Mouse (Mus musculus): Measurements from ENCODE around the gene Igdcc3. TPM values are rescaled to one million over a fixed set of nuclear protein-coding genes. Genes with fewer than 3 reads are reported as not detected.
A peak's percentile ranks its signal among the peaks of the same experiment; 100 is the strongest.
"Not testable (repeated sequence)": the region's sequence is repeated elsewhere in the genome, so short reads cannot be mapped to it uniquely, and the experiment has no call there.

Igdcc3 gene
- polyA plus RNA-seq, 1 experiment from 2014 or later = 167 TPM

DNA sequence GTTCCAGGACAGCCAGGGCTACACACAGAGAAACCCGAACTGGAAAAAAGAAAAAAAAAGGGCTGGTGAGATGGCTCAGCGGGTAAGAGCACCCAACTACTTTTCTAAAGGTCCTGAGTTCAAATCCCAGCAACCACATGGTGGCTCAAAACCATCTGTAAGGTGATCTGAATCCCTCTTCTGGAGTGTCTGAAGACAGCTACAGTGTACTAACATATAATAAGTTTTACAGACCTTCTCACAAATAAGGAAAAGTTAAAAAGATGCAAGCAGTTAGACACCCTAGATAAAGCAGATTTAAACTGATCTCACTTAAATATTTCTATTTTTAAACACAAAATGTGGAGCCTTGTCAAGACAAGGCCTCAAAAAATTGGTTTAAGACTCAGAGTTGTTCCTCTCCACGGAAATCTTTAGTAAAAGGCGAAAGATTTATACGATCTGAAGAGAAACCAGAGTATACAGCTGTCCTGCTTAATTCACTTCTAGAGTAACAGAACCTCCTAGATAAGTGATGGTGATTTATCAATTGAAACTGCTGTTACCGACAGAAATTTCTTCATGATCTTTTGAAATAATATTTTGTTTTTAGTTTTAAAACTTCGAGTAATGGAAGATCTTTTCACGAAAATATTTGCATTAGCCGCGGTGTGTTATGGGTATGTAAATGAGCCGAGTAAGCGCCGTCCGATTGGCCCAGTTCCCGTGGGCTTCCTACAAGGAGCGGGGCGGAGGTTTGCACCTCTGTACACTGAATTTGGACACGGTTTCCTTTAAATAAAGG, 60.6 kb downstream of the Igdcc3 start:
- under 1% methylated on average over 18 of the region's 18 CpGs for WGBS
- H3K36me3 ChIP-seq (replicated peaks) = no peaks in the 10 kb centered on the region
- peak overlapping the region; percentile 86 for H3K27ac ChIP-seq (replicated peaks)
- H3K4me3 ChIP-seq = peak overlapping the region; percentile 54
- peak; percentile 79 for DNase-seq (ENCODE audit: low spot score)
- peaks cover 21% of the 10 kb centered on the region for H3K4me1 ChIP-seq
- no peaks in the 10 kb centered on the region for H3K27me3 ChIP-seq (replicated peaks; ENCODE audit: low read depth, poor library complexity, severe bottlenecking)
- no peaks in the 10 kb centered on the region for H3K9me3 ChIP-seq

GRCm38 (mm10) chr9:65202165-65202754, 61.3 kb downstream of the Igdcc3 start:
- Histone ChIP-seq H3K27me3 (replicated peaks; ENCODE audit: low read depth, poor library complexity, severe bottlenecking) (no peaks in the 10 kb centered on the region), H3K4me1 (peaks cover 18% of the 10 kb centered on the region), H3K36me3 (replicated peaks) (no peaks in the 10 kb centered on the region), H3K27ac (replicated peaks) (peak overlapping the region; percentile 86), H3K9me3 (no peaks in the 10 kb centered on the region), H3K4me3 (peak overlapping the region; percentile 54)
- DNase-seq (ENCODE audit: low spot score) = no peak
- 29% methylated on average over 11 of the region's 11 CpGs for WGBS

GRCm38 (mm10) chr9:65205049-65205815, 64.2 kb downstream of the Igdcc3 start:
- H3K36me3 ChIP-seq (replicated peaks) = no peaks in the 10 kb centered on the region

GRCm38 (mm10) chr9:65207041-65207815, 66.2 kb downstream of the Igdcc3 start:
- peaks cover 11% of the 10 kb centered on the region for H3K4me1 ChIP-seq
- H3K27me3 ChIP-seq (replicated peaks; ENCODE audit: low read depth, poor library complexity, severe bottlenecking); H3K27ac ChIP-seq (replicated peaks); H3K4me3 ChIP-seq; DNase-seq (ENCODE audit: low spot score); H3K9me3 ChIP-seq; H3K36me3 ChIP-seq (replicated peaks): not testable (repeated sequence)
- 93% methylated on average over 9 of the region's 9 CpGs for WGBS

More at GRCm38 (mm10) chr9:65205049-65205815, 64.2 kb downstream of the Igdcc3 start:
- H3K27me3 ChIP-seq (replicated peaks; ENCODE audit: low read depth, poor library complexity, severe bottlenecking) = no peaks in the 10 kb centered on the region
- no peaks in the 10 kb centered on the region for H3K9me3 ChIP-seq
- H3K4me1 ChIP-seq = peaks cover 13% of the 10 kb centered on the region
- DNase-seq (ENCODE audit: low spot score) = no peak
- WGBS = 58% methylated on average over 11 of the region's 11 CpGs
- no peak overlapping the region for H3K27ac ChIP-seq (replicated peaks)
- no peak overlapping the region for H3K4me3 ChIP-seq

DNA sequence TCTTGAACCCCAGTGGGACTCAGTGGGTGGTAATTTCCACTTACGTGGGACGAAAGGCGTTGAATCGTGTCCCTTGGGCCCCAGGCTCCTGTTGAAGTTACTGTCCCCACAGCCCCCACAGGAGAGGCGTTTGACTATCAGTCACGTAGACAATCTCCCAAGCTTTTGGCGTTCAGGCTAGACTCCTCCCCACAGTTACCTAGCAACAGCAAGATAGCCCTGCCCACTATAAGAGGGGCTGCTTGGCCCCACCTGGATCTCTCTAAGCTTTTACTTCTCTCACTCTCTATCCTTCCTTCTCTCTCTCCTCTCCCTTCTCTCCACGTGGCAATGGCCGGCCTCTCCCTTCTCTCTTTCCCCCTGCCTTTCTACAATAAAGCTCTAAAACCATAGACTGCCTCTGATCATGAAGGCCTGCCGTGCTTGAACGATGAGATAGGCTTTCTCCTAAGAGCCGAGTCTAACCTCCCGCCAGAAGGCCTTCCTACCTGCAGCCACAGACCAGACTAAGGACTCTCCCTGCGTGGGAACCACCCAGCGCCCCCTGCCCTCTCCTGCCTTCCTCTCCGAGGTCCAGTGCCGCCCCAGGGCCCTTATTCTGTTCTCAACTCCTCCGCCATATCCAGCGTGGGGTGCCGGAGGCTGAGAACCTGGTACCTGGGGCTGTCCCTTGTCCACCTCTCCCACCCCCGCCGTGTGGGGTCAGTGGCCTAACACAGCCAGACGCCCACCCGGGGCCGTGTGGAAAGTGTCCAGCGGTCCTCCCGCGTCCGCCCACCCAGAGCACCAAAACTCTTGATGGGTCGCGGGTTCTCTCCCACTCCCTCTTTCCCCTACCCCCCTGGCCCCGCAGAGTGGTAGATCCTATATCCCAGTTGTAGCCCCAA, 67.5 kb downstream of the Igdcc3 start:
- Histone ChIP-seq H3K4me1 (peaks cover 7% of the 10 kb centered on the region; the same call in 1 of the 2 replicates), H3K36me3 (replicated peaks) (no peaks in the 10 kb centered on the region), H3K27ac (replicated peaks) (no peak overlapping the region), H3K9me3 (no peaks in the 10 kb centered on the region), H3K27me3 (replicated peaks; ENCODE audit: low read depth, poor library complexity, severe bottlenecking) (no peaks in the 10 kb centered on the region), H3K4me3 (no peak overlapping the region)
- WGBS = 92% methylated on average over 32 of the region's 32 CpGs
- no peak for DNase-seq (ENCODE audit: low spot score)

- no peaks in the 10 kb centered on the region for H3K9me3 ChIP-seq
- H3K4me1 ChIP-seq = peaks cover 24% of the 10 kb centered on the region
- no peaks in the 10 kb centered on the region for H3K27me3 ChIP-seq (replicated peaks; ENCODE audit: low read depth, poor library complexity, severe bottlenecking)
- 56% methylated on average over 1 of the region's 1 CpGs for WGBS
- H3K27ac ChIP-seq (replicated peaks) = no peak overlapping the region
- no peak overlapping the region for H3K4me3 ChIP-seq
- no peaks in the 10 kb centered on the region for H3K36me3 ChIP-seq (replicated peaks)
- DNase-seq (ENCODE audit: low spot score) = no peak
Measured at GRCm38 (mm10) chr9:65211598-65211997, 70.6 kb downstream of the Igdcc3 start.

- 24% methylated on average over 10 of the region's 10 CpGs for WGBS
- peak overlapping the region; percentile 93 for H3K27ac ChIP-seq (replicated peaks)
- no peaks in the 10 kb centered on the region for H3K27me3 ChIP-seq (replicated peaks; ENCODE audit: low read depth, poor library complexity, severe bottlenecking)
- H3K4me3 ChIP-seq = peak overlapping the region; percentile 83
- H3K36me3 ChIP-seq (replicated peaks) = no peaks in the 10 kb centered on the region
- peaks cover 36% of the 10 kb centered on the region for H3K4me1 ChIP-seq
- DNase-seq (ENCODE audit: low spot score) = peak; percentile 54
- H3K9me3 ChIP-seq = no peaks in the 10 kb centered on the region
Measured at GRCm38 (mm10) chr9:65214425-65214777, 73.4 kb downstream of the Igdcc3 start.

DNA sequence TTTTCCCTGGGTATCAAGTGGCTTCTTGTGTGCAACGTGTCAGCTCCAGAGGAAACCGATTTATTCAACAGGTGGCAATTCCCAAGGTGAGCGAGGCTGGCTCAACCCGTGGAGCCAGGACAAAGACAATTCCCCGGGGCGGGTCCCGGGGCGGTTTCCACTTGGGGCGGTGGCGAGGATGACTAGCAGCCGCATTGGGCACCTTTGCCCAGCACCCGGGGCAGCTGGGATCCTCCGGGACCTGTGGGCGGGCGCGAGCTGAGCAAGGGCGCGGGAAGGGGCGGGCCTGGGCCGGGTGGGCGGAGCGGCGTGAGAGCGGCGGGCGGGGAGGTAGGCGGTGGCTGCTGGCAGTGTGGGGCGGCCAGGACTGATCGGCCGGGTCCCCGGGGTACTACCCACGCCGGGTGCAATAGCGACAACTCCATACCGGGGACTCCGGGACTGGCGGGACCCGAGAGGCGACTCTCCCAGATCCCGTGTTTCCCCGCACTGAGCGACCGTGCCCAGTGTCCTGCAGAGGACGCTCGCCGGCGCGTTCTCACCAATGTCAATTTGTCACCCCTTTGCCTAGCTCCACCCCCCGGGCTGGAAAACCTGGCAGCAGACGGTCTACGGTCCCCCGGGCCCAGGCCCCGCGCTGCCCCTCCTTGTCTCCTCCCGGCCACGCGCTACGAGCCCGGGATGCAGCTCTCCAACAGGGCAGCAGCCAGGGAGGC, 73.9 kb downstream of the Igdcc3 start:
- H3K27me3 ChIP-seq (replicated peaks; ENCODE audit: low read depth, poor library complexity, severe bottlenecking) = no peaks in the 10 kb centered on the region
- H3K36me3 ChIP-seq (replicated peaks) = no peaks in the 10 kb centered on the region
- H3K9me3 ChIP-seq = no peaks in the 10 kb centered on the region
- H3K4me3 ChIP-seq = peak overlapping the region; percentile 83
- under 1% methylated on average over 59 of the region's 59 CpGs for WGBS
- H3K27ac ChIP-seq (replicated peaks) = peak overlapping the region; percentile 93
- peak; percentile 91 for DNase-seq (ENCODE audit: low spot score)
- peaks cover 36% of the 10 kb centered on the region for H3K4me1 ChIP-seq

DNA sequence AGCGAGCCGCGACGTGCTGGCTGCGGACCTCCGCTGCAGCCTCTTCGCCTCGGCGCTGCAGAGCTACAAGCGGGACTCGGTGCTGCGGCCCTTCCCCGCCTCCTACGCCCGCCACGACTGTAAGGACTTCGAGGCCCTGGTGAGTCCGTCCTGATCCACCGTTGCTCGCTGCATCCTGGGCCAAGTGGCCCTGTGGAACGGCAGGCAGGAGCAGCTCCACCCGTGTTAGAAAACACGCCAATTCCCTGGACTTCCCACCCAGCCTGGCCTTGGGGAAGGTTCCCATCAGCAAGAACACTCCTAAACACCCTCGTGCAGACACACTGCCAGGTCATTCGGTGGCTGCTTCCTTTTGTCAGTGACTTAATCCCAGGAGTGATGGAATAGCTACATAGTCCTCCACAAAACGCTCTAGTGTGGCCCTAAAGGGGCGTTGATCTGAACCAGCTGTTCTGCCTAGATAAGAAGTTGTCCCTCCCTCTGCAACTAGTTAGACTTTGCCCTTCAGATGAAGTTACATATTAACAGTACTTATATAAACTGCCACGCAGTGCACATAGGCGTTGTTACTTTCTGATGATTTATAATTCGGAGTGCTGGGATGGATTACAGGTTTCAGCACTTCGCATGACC, 74.6 kb downstream of the Igdcc3 start:
- no peaks in the 10 kb centered on the region for H3K9me3 ChIP-seq
- H3K4me3 ChIP-seq = peak overlapping the region; percentile 83
- WGBS = 11% methylated on average over 31 of the region's 31 CpGs
- peaks cover 36% of the 10 kb centered on the region for H3K4me1 ChIP-seq
- peak overlapping the region; percentile 93 for H3K27ac ChIP-seq (replicated peaks)
- no peaks in the 10 kb centered on the region for H3K27me3 ChIP-seq (replicated peaks; ENCODE audit: low read depth, poor library complexity, severe bottlenecking)
- H3K36me3 ChIP-seq (replicated peaks) = no peaks in the 10 kb centered on the region
- no peak for DNase-seq (ENCODE audit: low spot score)

DNA sequence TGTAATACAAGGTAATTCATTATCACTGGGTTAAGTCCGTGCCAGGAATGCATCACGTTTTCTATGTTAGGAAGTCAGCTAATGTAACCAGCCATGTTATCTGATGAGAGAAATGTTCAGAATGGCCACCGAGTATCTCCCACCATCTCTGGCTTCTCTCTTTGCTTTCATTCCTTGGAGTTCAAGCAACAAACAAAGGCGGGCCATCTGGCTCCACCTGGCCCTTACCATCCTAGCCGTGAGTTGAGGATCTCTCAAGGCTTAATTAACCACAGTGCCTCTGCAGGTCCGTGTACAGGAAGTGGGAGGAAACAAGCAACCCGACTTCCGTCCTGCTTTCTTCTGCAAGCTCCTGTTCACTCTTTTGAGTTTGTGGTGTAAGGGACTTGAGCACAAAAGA, 76.0 kb downstream of the Igdcc3 start:
- Histone ChIP-seq H3K27ac (replicated peaks) (no peak overlapping the region), H3K4me3 (peak overlapping the region; percentile 13; the same call in 1 of the 2 replicates), H3K4me1 (peaks cover 36% of the 10 kb centered on the region), H3K9me3 (no peaks in the 10 kb centered on the region), H3K36me3 (replicated peaks) (no peaks in the 10 kb centered on the region), H3K27me3 (replicated peaks; ENCODE audit: low read depth, poor library complexity, severe bottlenecking) (no peaks in the 10 kb centered on the region)
- WGBS = 56% methylated on average over 8 of the region's 8 CpGs
- no peak for DNase-seq (ENCODE audit: low spot score)

DNA sequence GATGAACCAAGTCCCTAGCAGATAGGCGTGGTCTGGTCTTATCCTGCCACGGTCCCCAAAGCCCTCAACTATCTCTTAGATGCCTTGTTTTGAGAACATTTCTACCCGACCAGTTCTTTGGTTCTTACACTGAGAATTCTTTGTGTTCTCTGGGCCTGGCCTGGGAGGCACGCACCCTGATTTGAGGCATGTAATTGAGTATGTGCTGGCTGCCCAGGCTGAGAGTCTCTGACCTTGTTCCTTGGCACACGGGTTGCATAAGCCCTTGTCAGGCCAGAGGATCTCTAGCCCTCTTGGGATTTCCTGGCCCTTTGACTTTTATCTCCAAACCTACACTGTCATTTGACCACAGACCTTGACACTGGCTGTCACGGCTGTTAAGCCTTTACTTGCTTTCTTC, 76.7 kb downstream of the Igdcc3 start:
- H3K9me3 ChIP-seq = no peaks in the 10 kb centered on the region
- 59% methylated on average over 6 of the region's 6 CpGs for WGBS
- H3K27me3 ChIP-seq (replicated peaks; ENCODE audit: low read depth, poor library complexity, severe bottlenecking) = no peaks in the 10 kb centered on the region
- peaks cover 36% of the 10 kb centered on the region for H3K4me1 ChIP-seq
- no peak for DNase-seq (ENCODE audit: low spot score)
- H3K27ac ChIP-seq (replicated peaks) = peak overlapping the region; percentile 30; the same call in 1 of the 2 replicates
- H3K4me3 ChIP-seq = no peak overlapping the region
- no peaks in the 10 kb centered on the region for H3K36me3 ChIP-seq (replicated peaks)

All from embryonic facial prominence, embryonic 10.5 days (tissue).